Mouse (Mus musculus): ENCODE data around the gene Mxi1.

- TF ChIP-seq EP300 (IDR thresholded peaks at IDR 0.05) (no peak), CTCF (IDR thresholded peaks at IDR 0.05) (no peak)
Measured at GRCm38 (mm10) chr19:53280254-53280653, 30.1 kb upstream of the Mxi1 start.

All from lung, postnatal 0 days (tissue).